Mouse (Mus musculus): ENCODE results near the gene A930017K11Rik. TPM values are rescaled to one million over a fixed set of nuclear protein-coding genes. Genes with fewer than 3 reads are reported as not detected.

The A930017K11Rik gene
- polyA plus RNA-seq (2017; shearing (Covaris generic)) = not detected

DNA sequence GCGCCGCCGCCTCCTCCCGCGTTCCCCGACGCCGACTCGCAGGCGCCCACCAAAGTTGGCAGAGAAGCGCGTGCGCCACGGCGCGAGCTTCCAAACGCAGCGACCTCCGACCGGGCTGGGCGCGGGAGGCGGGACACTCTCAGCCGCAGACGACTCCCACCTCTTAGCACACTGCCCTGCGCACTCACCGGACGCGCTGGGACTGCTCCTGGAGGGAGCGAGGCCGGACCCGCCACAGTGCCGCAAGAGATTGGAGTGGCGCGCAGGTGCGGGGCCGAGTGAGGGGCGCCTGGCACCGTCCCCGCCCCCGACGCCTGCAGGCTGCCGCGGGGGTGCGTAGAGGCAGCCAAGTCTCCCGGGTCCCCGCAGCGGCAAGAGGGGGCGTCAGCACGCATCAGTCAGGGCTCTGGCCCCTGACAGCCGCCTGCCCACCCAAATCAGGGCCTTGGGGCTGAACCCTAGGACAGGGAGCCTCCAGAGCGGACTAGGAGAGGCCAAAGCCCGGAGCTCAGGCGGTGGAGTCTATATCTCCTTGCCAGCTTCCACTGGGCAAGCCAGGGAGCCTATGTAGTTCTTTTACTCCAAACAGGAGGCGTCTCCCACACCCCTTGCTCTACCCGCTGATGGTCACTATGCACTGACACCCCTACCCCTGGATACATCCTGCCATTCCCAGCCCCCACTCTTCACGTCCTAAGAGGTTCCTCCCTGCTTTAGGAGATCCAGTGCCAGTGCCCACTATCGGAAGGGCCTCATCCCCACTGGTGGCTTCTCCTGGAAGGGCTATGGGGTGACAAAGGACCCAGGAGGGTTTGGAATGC lies at the start of gene A930017K11Rik:
TSS of gene A930017K11Rik (minus strand) at position 763 of the 821 bp plus-strand sequence.

DNA sequence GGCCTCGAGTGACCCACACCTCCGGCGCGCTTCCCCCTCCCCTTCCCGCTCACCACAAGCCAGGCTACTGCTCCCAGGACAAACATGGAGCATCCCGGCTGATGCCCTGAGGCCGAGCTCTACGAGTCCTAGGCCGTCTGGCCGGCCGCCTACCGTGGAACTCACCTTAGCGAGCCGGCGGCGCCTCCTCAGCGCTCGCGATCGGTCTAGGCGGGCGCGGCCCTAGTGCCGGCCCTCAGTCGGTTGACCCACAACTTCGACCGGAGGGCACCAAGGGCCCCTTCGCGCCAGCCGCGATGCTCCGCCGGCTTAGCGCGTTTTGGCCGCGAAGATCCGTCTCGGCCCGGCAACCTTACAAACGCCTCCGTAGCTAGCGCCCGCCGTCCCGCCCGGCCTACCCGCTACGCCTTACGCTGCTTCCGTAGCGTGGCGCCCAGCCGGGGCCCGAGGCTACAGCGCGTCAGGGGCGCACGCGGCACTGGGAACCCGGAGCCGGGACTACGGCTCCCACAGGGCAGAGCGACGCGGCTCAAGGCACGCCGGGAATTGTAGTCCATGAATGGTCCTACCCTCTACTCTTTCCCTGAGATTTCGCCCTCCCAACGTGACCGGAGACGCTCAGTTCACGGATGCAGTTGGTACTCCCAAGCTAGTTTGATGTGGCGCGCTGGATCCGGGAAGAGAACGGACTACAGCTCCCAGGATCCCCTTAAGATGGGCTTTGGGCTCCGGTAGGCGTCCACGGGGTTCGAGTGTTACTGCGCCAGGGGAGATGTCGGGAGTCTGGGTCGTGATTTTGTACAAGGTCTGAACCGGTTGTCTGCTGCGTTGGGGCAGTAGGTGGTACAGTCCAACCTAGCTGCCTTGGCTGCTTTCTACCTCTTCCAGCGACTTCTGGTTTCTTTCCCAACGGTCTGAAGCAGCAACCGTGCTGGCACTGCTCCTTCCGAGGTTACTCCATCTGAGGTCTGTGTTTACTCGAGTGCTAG lies 33.2 kb upstream of the A930017K11Rik start, which contains the start of gene Capn15:
TSS of gene Capn15 (minus strand) at position 491 of the 989 bp plus-strand sequence.

DNA sequence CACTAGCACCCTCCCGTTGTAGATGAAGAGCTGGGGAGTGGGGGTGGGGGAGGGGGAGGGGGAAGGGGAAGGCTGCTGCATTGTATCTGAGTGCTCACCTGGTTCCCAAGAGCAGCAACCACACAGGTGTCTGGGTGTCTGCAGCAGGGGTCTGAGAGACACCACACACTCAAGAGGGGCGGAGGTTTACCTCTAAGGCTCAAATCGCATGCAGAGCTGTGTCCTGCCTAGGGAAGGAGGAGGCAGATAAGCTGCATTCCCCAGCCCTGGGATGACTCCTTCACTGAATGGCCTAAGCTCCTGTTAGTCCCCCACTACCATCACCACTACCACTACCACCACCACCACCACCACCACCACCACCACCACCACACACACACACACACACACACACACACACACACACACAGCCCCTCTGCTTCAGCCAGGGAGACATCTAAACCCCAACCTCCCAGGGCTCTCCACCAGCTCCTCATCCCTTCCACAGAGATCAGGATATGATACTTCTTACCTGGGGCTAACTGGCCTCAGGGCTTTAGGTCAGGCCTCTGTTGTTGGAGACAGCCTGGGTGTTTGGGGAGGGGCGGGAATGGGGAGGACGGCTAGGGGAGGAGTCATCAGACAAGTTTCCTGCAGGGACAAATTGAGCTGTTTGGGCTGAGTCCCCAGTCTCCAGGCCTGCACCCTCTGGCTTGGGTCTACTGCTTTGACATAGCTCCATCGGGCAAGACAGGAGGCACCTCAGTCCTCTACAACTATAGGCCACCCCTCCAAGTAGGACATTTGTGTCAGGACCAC lies 7.8 kb downstream of the A930017K11Rik start, which contains the start of the genes Pigq and Nhlrc4:
TSS of gene Pigq (minus strand) at position 571 of the 798 bp plus-strand sequence.
TSS of gene Nhlrc4 (minus strand) at position 596 of the 798 bp plus-strand sequence.

DNA sequence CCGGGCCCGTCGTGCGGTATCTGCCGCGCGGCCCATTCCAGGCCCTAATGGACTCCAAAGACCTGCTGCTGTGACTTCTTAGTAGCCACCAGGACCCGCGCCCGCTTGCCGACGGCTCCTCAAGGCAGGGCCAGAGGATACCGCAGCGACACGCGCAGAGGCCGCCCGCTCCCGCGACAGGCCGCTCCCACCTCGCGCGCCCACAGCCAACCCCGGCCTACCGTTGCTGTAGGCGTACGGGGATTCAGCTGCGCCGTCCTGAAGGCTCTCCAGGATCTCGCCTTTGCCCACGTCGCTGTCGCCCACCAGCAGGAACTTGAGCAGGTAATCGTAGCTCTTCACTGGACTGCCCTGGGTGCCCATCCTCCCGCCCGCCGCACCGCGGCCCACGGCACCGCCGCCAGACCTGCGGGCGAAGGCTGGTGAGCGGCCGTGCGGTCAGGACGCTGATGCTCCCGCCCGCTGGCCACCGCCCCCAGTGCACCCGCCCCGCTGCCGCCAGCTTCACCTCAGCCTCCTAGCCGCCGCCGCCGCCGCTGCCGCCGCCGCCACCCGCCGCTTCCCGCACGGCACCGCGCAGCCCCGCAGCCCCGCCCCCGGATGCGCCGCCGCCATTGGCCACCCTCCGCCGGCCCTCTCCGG lies 33.1 kb downstream of the A930017K11Rik start, which contains the start of gene Rab40c:
TSS of gene Rab40c (minus strand) at position 584 of the 642 bp plus-strand sequence.

Other genes starting within 250 kb of the A930017K11Rik start
- gene Gng13, start 235.4 kb downstream of the A930017K11Rik start, polyA plus RNA-seq (2017; shearing (Covaris generic)) = not detected
- 7.1 TPM for gene Chtf18, start 225.1 kb downstream of the A930017K11Rik start, polyA plus RNA-seq (2017; shearing (Covaris generic))
- gene Rpusd1, start 224.9 kb downstream of the A930017K11Rik start, polyA plus RNA-seq (2017; shearing (Covaris generic)) = 4.9 TPM
- gene Mslnl, start 216.5 kb downstream of the A930017K11Rik start, polyA plus RNA-seq (2017; shearing (Covaris generic)) = not detected
- not detected for gene Msln, start 198.2 kb downstream of the A930017K11Rik start, polyA plus RNA-seq (2017; shearing (Covaris generic))
- 21.6 TPM for gene Narfl, start 178.8 kb downstream of the A930017K11Rik start, polyA plus RNA-seq (2017; shearing (Covaris generic))
- 25.7 TPM for gene Haghl, start 166.9 kb downstream of the A930017K11Rik start, polyA plus RNA-seq (2017; shearing (Covaris generic))
- gene Ccdc78, start 166.0 kb downstream of the A930017K11Rik start, polyA plus RNA-seq (2017; shearing (Covaris generic)) = not detected
- gene Fam173a, start 159.7 kb downstream of the A930017K11Rik start, polyA plus RNA-seq (2017; shearing (Covaris generic)) = 109 TPM
- not detected for gene AC134908.4, start 156.9 kb downstream of the A930017K11Rik start, polyA plus RNA-seq (2017; shearing (Covaris generic))
- 28.3 TPM for gene Metrn, start 155.4 kb downstream of the A930017K11Rik start, polyA plus RNA-seq (2017; shearing (Covaris generic))
- gene Fbxl16, start 143.5 kb downstream of the A930017K11Rik start, polyA plus RNA-seq (2017; shearing (Covaris generic)) = not detected
- 22.7 TPM for gene Wdr24, start 128.9 kb downstream of the A930017K11Rik start, polyA plus RNA-seq (2017; shearing (Covaris generic))
- 27.1 TPM for gene Jmjd8, start 123.7 kb downstream of the A930017K11Rik start, polyA plus RNA-seq (2017; shearing (Covaris generic))
- 149 TPM for gene Stub1, start 119.2 kb downstream of the A930017K11Rik start, polyA plus RNA-seq (2017; shearing (Covaris generic))
- gene Rhbdl1, start 115.3 kb downstream of the A930017K11Rik start, polyA plus RNA-seq (2017; shearing (Covaris generic)) = 0.98 TPM
- gene Gm20683, start 110.8 kb downstream of the A930017K11Rik start, polyA plus RNA-seq (2017; shearing (Covaris generic)) = 1.8 TPM
- 31.6 TPM for gene Rhot2, start 107.7 kb downstream of the A930017K11Rik start, polyA plus RNA-seq (2017; shearing (Covaris generic))
- 11.6 TPM for gene Wdr90, start 91.1 kb downstream of the A930017K11Rik start, polyA plus RNA-seq (2017; shearing (Covaris generic))
- 7.4 TPM for gene Mcrip2, start 83.8 kb downstream of the A930017K11Rik start, polyA plus RNA-seq (2017; shearing (Covaris generic))
- 46.3 TPM for gene Mettl26, start 77.5 kb downstream of the A930017K11Rik start, polyA plus RNA-seq (2017; shearing (Covaris generic))
- 0.81 TPM for gene Wfikkn1, start 71.7 kb downstream of the A930017K11Rik start, polyA plus RNA-seq (2017; shearing (Covaris generic))
- gene Rab40c, start 32.8 kb downstream of the A930017K11Rik start, polyA plus RNA-seq (2017; shearing (Covaris generic)) = 21.6 TPM
- gene Pigq, start 7.6 kb downstream of the A930017K11Rik start, polyA plus RNA-seq (2017; shearing (Covaris generic)) = 44.4 TPM
- not detected for gene Nhlrc4, start 7.6 kb downstream of the A930017K11Rik start, polyA plus RNA-seq (2017; shearing (Covaris generic))
- gene Capn15, start 33.2 kb upstream of the A930017K11Rik start, polyA plus RNA-seq (2017; shearing (Covaris generic)) = 25.9 TPM
- 15.6 TPM for gene Rab11fip3, start 117.0 kb upstream of the A930017K11Rik start, polyA plus RNA-seq (2017; shearing (Covaris generic))
- 17.6 TPM for gene Decr2, start 137.8 kb upstream of the A930017K11Rik start, polyA plus RNA-seq (2017; shearing (Covaris generic))
- 10.2 TPM for gene Nme4, start 143.0 kb upstream of the A930017K11Rik start, polyA plus RNA-seq (2017; shearing (Covaris generic))
- gene Tmem8, start 160.7 kb upstream of the A930017K11Rik start, polyA plus RNA-seq (2017; shearing (Covaris generic)) = 28.4 TPM
- 44.7 TPM for gene Mrpl28, start 170.9 kb upstream of the A930017K11Rik start, polyA plus RNA-seq (2017; shearing (Covaris generic))
- 146 TPM for gene Axin1, start 186.1 kb upstream of the A930017K11Rik start, polyA plus RNA-seq (2017; shearing (Covaris generic))
- gene Pdia2, start 246.5 kb upstream of the A930017K11Rik start, polyA plus RNA-seq (2017; shearing (Covaris generic)) = not detected